Mouse (Mus musculus) spleen, adult 12 weeks (tissue): Measurements from ENCODE around the gene Klf17.
"Not testable (repeated sequence)": the region's sequence is repeated elsewhere in the genome, so short reads cannot be mapped to it uniquely, and the experiment has no call there.

Experiments
- DNase-seq: peaks from one replicate; pipeline ENCODE4 v3.0.0; 2022; ENCODE audit warnings: low spot score

Klf17 gene

GRCm38 (mm10) chr4:117765416-117765815, at the start of gene Klf17:
TSS of gene Klf17 (minus strand) at chr4:117765648.
- no peak for DNase-seq

- DNase-seq: no peak
Observed at GRCm38 (mm10) chr4:117814333-117814732, 48.9 kb upstream of the Klf17 start.

GRCm38 (mm10) chr4:117813591-117814192, 48.2 kb upstream of the Klf17 start:
- DNase-seq: no peak

- DNase-seq: no peak
Observed at GRCm38 (mm10) chr4:117810933-117811332, 45.5 kb upstream of the Klf17 start.

GRCm38 (mm10) chr4:117806992-117807391, 41.5 kb upstream of the Klf17 start:
- DNase-seq: no peak

- DNase-seq: no peak
Observed at GRCm38 (mm10) chr4:117799904-117800303, 34.5 kb upstream of the Klf17 start.

GRCm38 (mm10) chr4:117788308-117788707, 22.9 kb upstream of the Klf17 start:
- no peak for DNase-seq

GRCm38 (mm10) chr4:117786963-117787362, 21.5 kb upstream of the Klf17 start:
- no peak for DNase-seq

GRCm38 (mm10) chr4:117782908-117783307, 17.5 kb upstream of the Klf17 start:
- DNase-seq: no peak

GRCm38 (mm10) chr4:117772960-117773359, 7.5 kb upstream of the Klf17 start:
- DNase-seq: no peak

- DNase-seq: peak; percentile 9
Observed at GRCm38 (mm10) chr4:117770935-117771334, 5.5 kb upstream of the Klf17 start.

- no peak for DNase-seq
Observed at GRCm38 (mm10) chr4:117760151-117760550, 5.3 kb downstream of the Klf17 start.

GRCm38 (mm10) chr4:117752469-117752868, 13.0 kb downstream of the Klf17 start:
- not testable (repeated sequence) for DNase-seq

GRCm38 (mm10) chr4:117737559-117737958, 27.9 kb downstream of the Klf17 start:
- DNase-seq: no peak

- DNase-seq: no peak
Observed at GRCm38 (mm10) chr4:117731926-117732325, 33.5 kb downstream of the Klf17 start.

- DNase-seq: no peak
Observed at GRCm38 (mm10) chr4:117724112-117724511, 41.3 kb downstream of the Klf17 start, which contains the start of gene Gm12845. TSS of gene Gm12845 (plus strand) at chr4:117724412.

- no peak for DNase-seq
Observed at GRCm38 (mm10) chr4:117713303-117714098, 51.9 kb downstream of the Klf17 start.

GRCm38 (mm10) chr4:117712314-117712713, 53.1 kb downstream of the Klf17 start:
- no peak for DNase-seq

- DNase-seq: no peak
Observed at GRCm38 (mm10) chr4:117708780-117709550, 56.5 kb downstream of the Klf17 start.
